Mouse (Mus musculus) lung, embryonic 15.5 days (tissue): Measurements from ENCODE around the gene Sgcg. TPM values are rescaled to one million over a fixed set of nuclear protein-coding genes. Genes with fewer than 3 reads are reported as not detected.
A peak's percentile ranks its signal among the peaks of the same experiment; 100 is the strongest.

ENCODE experiments used
- ATAC-seq: fragments of 200-750 bp; cut with Nextera tagmentation; 2 replicates; pipeline ENCODE4 v1.8.0; 2017; ENCODE audit warnings: moderate number of reproducible peaks, borderline replicate concordance; ENCODE audit not compliant: low FRiP score, low TSS enrichment; ENCODE audit errors: extremely low read depth
- H3K27ac ChIP-seq: fragments of 300-500 bp; sonication (generic); 2 replicates; pipeline ENCODE4 v1.5.1; 2015; ENCODE audit warnings: moderate library complexity, mild to moderate bottlenecking, inconsistent platforms
- H3K27me3 ChIP-seq: fragments of 300-500 bp; sonication (generic); 2 replicates; pipeline ENCODE4 v1.6.1; 2015; ENCODE audit warnings: inconsistent platforms
- H3K36me3 ChIP-seq: fragments of 300-500 bp; sonication (generic); 2 replicates; pipeline ENCODE4 v1.6.1; 2015; ENCODE audit warnings: inconsistent platforms
- H3K4me1 ChIP-seq: fragments of 300-500 bp; sonication (generic); 2 replicates; pipeline ENCODE4 v1.6.1; 2015; ENCODE audit warnings: inconsistent platforms
- H3K4me2 ChIP-seq: fragments of 300-500 bp; sonication (generic); 2 replicates; pipeline ENCODE4 v1.6.1; 2015; ENCODE audit warnings: inconsistent platforms, mild to moderate bottlenecking, moderate library complexity
- H3K4me3 ChIP-seq: fragments of 300-500 bp; sonication (generic); 2 replicates; pipeline ENCODE4 v1.5.1; 2015; ENCODE audit warnings: mild to moderate bottlenecking, inconsistent platforms
- H3K9ac ChIP-seq: fragments of 300-500 bp; sonication (generic); 2 replicates; pipeline ENCODE4 v1.6.1; 2015; ENCODE audit warnings: inconsistent platforms
- H3K9me3 ChIP-seq: fragments of 300-500 bp; sonication (generic); 2 replicates; pipeline ENCODE4 v1.6.1; 2016; ENCODE audit warnings: inconsistent platforms
- WGBS: fragments of 180-500 bp; shearing (Covaris S2); methylation state at CpG from one replicate; pipeline ENCODE4 v1.1.7; 2015; 5-methylcytosine and 5-hydroxymethylcytosine counted together
- polyA plus RNA-seq: library from polyadenylated mRNA; unstranded; fragments of >200 nt; fragmentation: Nextera tagmentation; extraction: Ambion mirVana; gene quantifications from 2 replicates; pipeline ENCODE4 v1.2.1, GENCODE M21; 2015

Gene Sgcg
- polyA plus RNA-seq, 1 experiment from 2014 or later, result 1.4 TPM

- Histone ChIP-seq H3K9me3 (no peaks in the 10 kb centered on the region), H3K4me2 (peak overlapping the region; percentile 44), H3K4me1 (peaks cover 7% of the 10 kb centered on the region; the same call in 1 of the 2 replicates), H3K27me3 (peaks cover 46% of the 10 kb centered on the region), H3K36me3 (no peaks in the 10 kb centered on the region), H3K4me3 (peak overlapping the region; percentile 21), H3K27ac (no peak overlapping the region), H3K9ac (no peak overlapping the region)
- ATAC-seq, result no peak
- WGBS, result 5% methylated on average over 38 of the region's 38 CpGs
Measured at GRCm38 (mm10) chr14:61274414-61275198, 16.3 kb upstream of the Sgcg start.

GRCm38 (mm10) chr14:61267908-61268475, 9.7 kb upstream of the Sgcg start:
- Histone ChIP-seq H3K4me2 (no peak overlapping the region), H3K9me3 (no peaks in the 10 kb centered on the region), H3K4me1 (no peaks in the 10 kb centered on the region), H3K9ac (no peak overlapping the region), H3K4me3 (no peak overlapping the region), H3K36me3 (no peaks in the 10 kb centered on the region), H3K27me3 (peaks cover 9% of the 10 kb centered on the region; the same call in 1 of the 2 replicates), H3K27ac (no peak overlapping the region)
- WGBS, result 46% methylated on average over 5 of the region's 5 CpGs
- ATAC-seq, result no peak

- no peak for ATAC-seq
- Histone ChIP-seq H3K4me1 (no peaks in the 10 kb centered on the region), H3K9me3 (no peaks in the 10 kb centered on the region), H3K27ac (no peak overlapping the region), H3K36me3 (no peaks in the 10 kb centered on the region), H3K27me3 (no peaks in the 10 kb centered on the region), H3K4me2 (no peak overlapping the region), H3K9ac (no peak overlapping the region), H3K4me3 (no peak overlapping the region)
- WGBS, result 20% methylated on average over 3 of the region's 3 CpGs
Measured at GRCm38 (mm10) chr14:61259084-61259483, 794 bp upstream of the Sgcg start.

GRCm38 (mm10) chr14:61252596-61253388, 5.5 kb downstream of the Sgcg start:
- no peak for ATAC-seq
- 75% methylated on average over 15 of the region's 15 CpGs for WGBS
- no peaks in the 10 kb centered on the region for H3K36me3 ChIP-seq

GRCm38 (mm10) chr14:61246444-61246843, 11.8 kb downstream of the Sgcg start:
- Histone ChIP-seq H3K4me3 (no peak overlapping the region), H3K9ac (no peak overlapping the region), H3K4me1 (no peaks in the 10 kb centered on the region), H3K36me3 (no peaks in the 10 kb centered on the region), H3K4me2 (no peak overlapping the region), H3K9me3 (peaks cover 3% of the 10 kb centered on the region; the same call in 1 of the 2 replicates), H3K27me3 (no peaks in the 10 kb centered on the region), H3K27ac (no peak overlapping the region)
- ATAC-seq, result no peak
- 71% methylated on average over 3 of the region's 3 CpGs for WGBS

More at GRCm38 (mm10) chr14:61252596-61253388, 5.5 kb downstream of the Sgcg start:
- Histone ChIP-seq H3K27ac (no peak overlapping the region), H3K4me3 (no peak overlapping the region), H3K27me3 (no peaks in the 10 kb centered on the region), H3K4me1 (no peaks in the 10 kb centered on the region), H3K9me3 (no peaks in the 10 kb centered on the region), H3K9ac (no peak overlapping the region), H3K4me2 (no peak overlapping the region)

GRCm38 (mm10) chr14:61242611-61243010, 15.7 kb downstream of the Sgcg start:
- no peak for ATAC-seq
- no peak overlapping the region for H3K4me2 ChIP-seq
- H3K4me3 ChIP-seq, result no peak overlapping the region
- H3K36me3 ChIP-seq, result no peaks in the 10 kb centered on the region
- H3K9me3 ChIP-seq, result peaks cover 3% of the 10 kb centered on the region; the same call in 1 of the 2 replicates
- WGBS, result 36% methylated on average over 6 of the region's 6 CpGs
- no peak overlapping the region for H3K9ac ChIP-seq
- no peaks in the 10 kb centered on the region for H3K27me3 ChIP-seq
- no peak overlapping the region for H3K27ac ChIP-seq
- H3K4me1 ChIP-seq, result no peaks in the 10 kb centered on the region

- H3K27me3 ChIP-seq, result no peaks in the 10 kb centered on the region
- WGBS, result 41% methylated on average over 9 of the region's 9 CpGs
- no peaks in the 10 kb centered on the region for H3K36me3 ChIP-seq
- no peaks in the 10 kb centered on the region for H3K9me3 ChIP-seq
- ATAC-seq, result no peak
- H3K27ac ChIP-seq, result no peak overlapping the region
- no peak overlapping the region for H3K4me2 ChIP-seq
- no peaks in the 10 kb centered on the region for H3K4me1 ChIP-seq
- H3K9ac ChIP-seq, result no peak overlapping the region
- H3K4me3 ChIP-seq, result no peak overlapping the region
Measured at GRCm38 (mm10) chr14:61238751-61239150, 19.5 kb downstream of the Sgcg start.

- H3K36me3 ChIP-seq, result no peaks in the 10 kb centered on the region
- no peak for ATAC-seq
- no peak overlapping the region for H3K4me3 ChIP-seq
- WGBS, result 31% methylated on average over 4 of the region's 4 CpGs
- H3K9me3 ChIP-seq, result no peaks in the 10 kb centered on the region
- no peak overlapping the region for H3K4me2 ChIP-seq
- H3K9ac ChIP-seq, result no peak overlapping the region
- H3K27me3 ChIP-seq, result no peaks in the 10 kb centered on the region
- no peak overlapping the region for H3K27ac ChIP-seq
- no peaks in the 10 kb centered on the region for H3K4me1 ChIP-seq
Measured at GRCm38 (mm10) chr14:61237101-61237654, 21.1 kb downstream of the Sgcg start.

- H3K36me3 ChIP-seq, result no peaks in the 10 kb centered on the region
- H3K4me2 ChIP-seq, result no peak overlapping the region
- H3K4me1 ChIP-seq, result no peaks in the 10 kb centered on the region
- 52% methylated on average over 5 of the region's 5 CpGs for WGBS
- H3K9me3 ChIP-seq, result no peaks in the 10 kb centered on the region
- no peak overlapping the region for H3K27ac ChIP-seq
- H3K27me3 ChIP-seq, result no peaks in the 10 kb centered on the region
- H3K4me3 ChIP-seq, result no peak overlapping the region
- H3K9ac ChIP-seq, result no peak overlapping the region
- no peak for ATAC-seq
Measured at GRCm38 (mm10) chr14:61235846-61236474, 22.3 kb downstream of the Sgcg start.

GRCm38 (mm10) chr14:61232016-61232568, 26.2 kb downstream of the Sgcg start:
- WGBS, result 80% methylated on average over 13 of the region's 13 CpGs
- Histone ChIP-seq H3K9ac (no peak overlapping the region), H3K36me3 (no peaks in the 10 kb centered on the region), H3K27ac (no peak overlapping the region), H3K9me3 (no peaks in the 10 kb centered on the region), H3K4me2 (no peak overlapping the region), H3K27me3 (no peaks in the 10 kb centered on the region), H3K4me1 (no peaks in the 10 kb centered on the region), H3K4me3 (no peak overlapping the region)
- ATAC-seq, result no peak

GRCm38 (mm10) chr14:61230179-61230578, 28.1 kb downstream of the Sgcg start:
- Histone ChIP-seq H3K27ac (no peak overlapping the region), H3K4me1 (no peaks in the 10 kb centered on the region), H3K9ac (no peak overlapping the region), H3K36me3 (no peaks in the 10 kb centered on the region), H3K27me3 (no peaks in the 10 kb centered on the region), H3K9me3 (no peaks in the 10 kb centered on the region), H3K4me2 (no peak overlapping the region), H3K4me3 (no peak overlapping the region)
- 84% methylated on average over 4 of the region's 4 CpGs for WGBS
- ATAC-seq, result no peak
